Mouse (Mus musculus): ENCODE results near the gene Susd2. TPM values are rescaled to one million over a fixed set of nuclear protein-coding genes. Genes with fewer than 3 reads are reported as not detected.

Gene Susd2
- total and polyA plus RNA-seq, 2 experiments from 2014 or later: 3.6 to 6.1 TPM

- 87% methylated on average over 4 of the region's 4 CpGs for WGBS
- Histone ChIP-seq H3K9ac (replicated peaks; ENCODE audit: low read depth, low read length) (no peak overlapping the region), H3K9me3 (replicated peaks; ENCODE audit: control insufficient read depth, low read length) (no peaks in the 10 kb centered on the region), H3K4me1 (ENCODE audit: control insufficient read depth, insufficient read depth) (peaks cover 9% of the 10 kb centered on the region), H3K4me2 (ENCODE audit: low read depth, low read length) (no peak overlapping the region), H3K4me3 (ENCODE audit: low read depth, low read length) (no peak overlapping the region), H3K27ac (ENCODE audit: low read depth) (no peak overlapping the region), H3K27me3 (ENCODE audit: control insufficient read depth, insufficient read depth, low read length) (no peaks in the 10 kb centered on the region), H3K36me3 (replicated peaks; ENCODE audit: control insufficient read depth, insufficient read depth, low read length) (peaks cover 44% of the 10 kb centered on the region)
- no peak for DNase-seq (ENCODE audit: low spot score)
- ATAC-seq (ENCODE audit: insufficient read depth, low read depth): no peak
- TF ChIP-seq CTCF (IDR thresholded peaks at IDR 0.05; ENCODE audit: low read depth) (no peak), EP300 (IDR thresholded peaks at IDR 0.05; ENCODE audit: low read depth) (no peak)
Measured at GRCm38 (mm10) chr10:75662575-75662974, 18.8 kb upstream of the Susd2 start.

GRCm38 (mm10) chr10:75661876-75662275 is 18.1 kb upstream of the Susd2 start:
- no peak overlapping the region for H3K4me2 ChIP-seq (ENCODE audit: low read depth, low read length)
- no peak overlapping the region for H3K9ac ChIP-seq (replicated peaks; ENCODE audit: low read depth, low read length)
- no peaks in the 10 kb centered on the region for H3K27me3 ChIP-seq (ENCODE audit: control insufficient read depth, insufficient read depth, low read length)
- no peak for TF ChIP-seq EP300 (IDR thresholded peaks at IDR 0.05; ENCODE audit: low read depth)
- no peak for TF ChIP-seq CTCF (IDR thresholded peaks at IDR 0.05; ENCODE audit: low read depth)
- DNase-seq (ENCODE audit: low spot score) (no peak), ATAC-seq (ENCODE audit: insufficient read depth, low read depth) (no peak)
- H3K4me1 ChIP-seq (ENCODE audit: control insufficient read depth, insufficient read depth): peaks cover 5% of the 10 kb centered on the region
- no peak overlapping the region for H3K27ac ChIP-seq (ENCODE audit: low read depth)
- 85% methylated on average over 3 of the region's 3 CpGs for WGBS
- H3K9me3 ChIP-seq (replicated peaks; ENCODE audit: control insufficient read depth, low read length): no peaks in the 10 kb centered on the region
- H3K36me3 ChIP-seq (replicated peaks; ENCODE audit: control insufficient read depth, insufficient read depth, low read length): peaks cover 51% of the 10 kb centered on the region
- no peak overlapping the region for H3K4me3 ChIP-seq (ENCODE audit: low read depth, low read length)

GRCm38 (mm10) chr10:75661381-75661780 is 17.6 kb upstream of the Susd2 start:
- 84% methylated on average over 6 of the region's 6 CpGs for WGBS
- ATAC-seq (ENCODE audit: insufficient read depth, low read depth) (no peak), DNase-seq (ENCODE audit: low spot score) (no peak)
- no peak for TF ChIP-seq EP300 (IDR thresholded peaks at IDR 0.05; ENCODE audit: low read depth)
- TF ChIP-seq CTCF (IDR thresholded peaks at IDR 0.05; ENCODE audit: low read depth): no peak
- Histone ChIP-seq H3K4me2 (ENCODE audit: low read depth, low read length) (no peak overlapping the region), H3K27ac (ENCODE audit: low read depth) (no peak overlapping the region), H3K27me3 (ENCODE audit: control insufficient read depth, insufficient read depth, low read length) (no peaks in the 10 kb centered on the region), H3K4me3 (ENCODE audit: low read depth, low read length) (no peak overlapping the region), H3K9ac (replicated peaks; ENCODE audit: low read depth, low read length) (no peak overlapping the region), H3K4me1 (ENCODE audit: control insufficient read depth, insufficient read depth) (peaks cover under 1% of the 10 kb centered on the region; the same call in 1 of the 2 replicates), H3K9me3 (replicated peaks; ENCODE audit: control insufficient read depth, low read length) (no peaks in the 10 kb centered on the region), H3K36me3 (replicated peaks; ENCODE audit: control insufficient read depth, insufficient read depth, low read length) (peaks cover 56% of the 10 kb centered on the region)

GRCm38 (mm10) chr10:75657772-75658171 is 14.0 kb upstream of the Susd2 start:
- DNase-seq (ENCODE audit: low spot score) (no peak), ATAC-seq (ENCODE audit: insufficient read depth, low read depth) (no peak)
- Histone ChIP-seq H3K27me3 (ENCODE audit: control insufficient read depth, insufficient read depth, low read length) (no peaks in the 10 kb centered on the region), H3K4me3 (ENCODE audit: low read depth, low read length) (no peak overlapping the region), H3K27ac (ENCODE audit: low read depth) (no peak overlapping the region), H3K9me3 (replicated peaks; ENCODE audit: control insufficient read depth, low read length) (no peaks in the 10 kb centered on the region), H3K4me1 (ENCODE audit: control insufficient read depth, insufficient read depth) (no peaks in the 10 kb centered on the region), H3K36me3 (replicated peaks; ENCODE audit: control insufficient read depth, insufficient read depth, low read length) (peaks cover 85% of the 10 kb centered on the region), H3K4me2 (ENCODE audit: low read depth, low read length) (no peak overlapping the region), H3K9ac (replicated peaks; ENCODE audit: low read depth, low read length) (no peak overlapping the region)
- WGBS: 95% methylated on average over 7 of the region's 7 CpGs
- no peak for TF ChIP-seq EP300 (IDR thresholded peaks at IDR 0.05; ENCODE audit: low read depth)
- TF ChIP-seq CTCF (IDR thresholded peaks at IDR 0.05; ENCODE audit: low read depth): no peak

GRCm38 (mm10) chr10:75657165-75657564 is 13.4 kb upstream of the Susd2 start:
- H3K27me3 ChIP-seq (ENCODE audit: control insufficient read depth, insufficient read depth, low read length): no peaks in the 10 kb centered on the region
- WGBS: 88% methylated on average over 5 of the region's 5 CpGs
- no peak overlapping the region for H3K4me2 ChIP-seq (ENCODE audit: low read depth, low read length)
- peaks cover 87% of the 10 kb centered on the region for H3K36me3 ChIP-seq (replicated peaks; ENCODE audit: control insufficient read depth, insufficient read depth, low read length)
- no peaks in the 10 kb centered on the region for H3K4me1 ChIP-seq (ENCODE audit: control insufficient read depth, insufficient read depth)
- DNase-seq (ENCODE audit: low spot score): no peak
- no peak for TF ChIP-seq EP300 (IDR thresholded peaks at IDR 0.05; ENCODE audit: low read depth)
- TF ChIP-seq CTCF (IDR thresholded peaks at IDR 0.05; ENCODE audit: low read depth): no peak
- no peaks in the 10 kb centered on the region for H3K9me3 ChIP-seq (replicated peaks; ENCODE audit: control insufficient read depth, low read length)
- no peak overlapping the region for H3K4me3 ChIP-seq (ENCODE audit: low read depth, low read length)
- H3K27ac ChIP-seq (ENCODE audit: low read depth): no peak overlapping the region
- no peak overlapping the region for H3K9ac ChIP-seq (replicated peaks; ENCODE audit: low read depth, low read length)
- no peak for ATAC-seq (ENCODE audit: insufficient read depth, low read depth)

- no peaks in the 10 kb centered on the region for H3K9me3 ChIP-seq (replicated peaks; ENCODE audit: control insufficient read depth, low read length)
- 81% methylated on average over 4 of the region's 4 CpGs for WGBS
- H3K4me2 ChIP-seq (ENCODE audit: low read depth, low read length): no peak overlapping the region
- H3K9ac ChIP-seq (replicated peaks; ENCODE audit: low read depth, low read length): no peak overlapping the region
- no peak for ATAC-seq (ENCODE audit: insufficient read depth, low read depth)
- peaks cover 100% of the 10 kb centered on the region for H3K36me3 ChIP-seq (replicated peaks; ENCODE audit: control insufficient read depth, insufficient read depth, low read length)
- H3K27ac ChIP-seq (ENCODE audit: low read depth): no peak overlapping the region
- no peaks in the 10 kb centered on the region for H3K27me3 ChIP-seq (ENCODE audit: control insufficient read depth, insufficient read depth, low read length)
- TF ChIP-seq EP300 (IDR thresholded peaks at IDR 0.05; ENCODE audit: low read depth) (no peak), CTCF (IDR thresholded peaks at IDR 0.05; ENCODE audit: low read depth) (no peak)
- no peak overlapping the region for H3K4me3 ChIP-seq (ENCODE audit: low read depth, low read length)
- no peaks in the 10 kb centered on the region for H3K4me1 ChIP-seq (ENCODE audit: control insufficient read depth, insufficient read depth)
- no peak for DNase-seq (ENCODE audit: low spot score)
Measured at GRCm38 (mm10) chr10:75654053-75654452, 10.2 kb upstream of the Susd2 start.
